Mouse (Mus musculus) myocyte (in vitro differentiated cells): Measurements from ENCODE around the gene Tas2r114. TPM values are rescaled to one million over a fixed set of nuclear protein-coding genes. Genes with fewer than 3 reads are reported as not detected.

Experiments used
- H3K27me3 ChIP-seq: one replicate; pipeline ENCODE4 v1.6.1; 2011; ENCODE audit not compliant: control insufficient read depth, insufficient read depth, insufficient read length
- H3K36me3 ChIP-seq: one replicate; pipeline ENCODE4 v1.6.1; 2011; ENCODE audit not compliant: control insufficient read depth, insufficient read depth
- H3K4me2 ChIP-seq: one replicate; pipeline ENCODE4 v1.6.1; 2011; ENCODE audit warnings: low read depth, control low read depth
- H3K4me3 ChIP-seq: one replicate; pipeline ENCODE4 v1.5.1; 2011; ENCODE audit warnings: mild to moderate bottlenecking, control low read depth, moderate library complexity
- H3K79me2 ChIP-seq: one replicate; pipeline ENCODE4 v1.6.1; 2011; ENCODE audit not compliant: control insufficient read depth, insufficient read depth
- H3ac ChIP-seq: one replicate; pipeline ENCODE4 v1.6.1; 2011; ENCODE audit not compliant: control insufficient read depth, insufficient read length
- CEBPB ChIP-seq: IDR thresholded peaks from 2 replicates; pipeline ENCODE4 v1.6.1; 2011; ENCODE audit warnings: mild to moderate bottlenecking, moderate library complexity; ENCODE audit not compliant: poor library complexity, insufficient read depth, severe bottlenecking
- E2F4 ChIP-seq: IDR thresholded peaks from one replicate; pipeline ENCODE4 v1.6.1; 2011; ENCODE audit warnings: mild to moderate bottlenecking, control low read depth, moderate library complexity; ENCODE audit not compliant: insufficient read depth
- MAX ChIP-seq: IDR thresholded peaks from one replicate; pipeline ENCODE4 v1.6.1; 2011; ENCODE audit warnings: low read depth, mild to moderate bottlenecking, control low read depth
- MYOD1 ChIP-seq, 3 experiments: IDR thresholded peaks; one replicate each; pipeline ENCODE4 v1.6.1; 2011; ENCODE audit warnings: control low read depth in 2 of 3, low read depth in 2 of 3, mild to moderate bottlenecking in 2 of 3, moderate library complexity in 1 of 3; ENCODE audit not compliant: insufficient read length in 2 of 3, control insufficient read depth in 1 of 3
- MYOG ChIP-seq, 3 experiments: IDR thresholded peaks; one replicate each; pipeline ENCODE4 v1.6.1; 2011; ENCODE audit warnings: control low read depth in 2 of 3, low read depth in 2 of 3, mild to moderate bottlenecking in 2 of 3; ENCODE audit not compliant: insufficient read length in 2 of 3, control insufficient read depth in 1 of 3, insufficient read depth in 1 of 3
- POLR2A ChIP-seq: IDR thresholded peaks from one replicate; pipeline ENCODE4 v1.6.1; 2011; ENCODE audit warnings: low read depth, mild to moderate bottlenecking, control low read depth, moderate library complexity; ENCODE audit not compliant: insufficient read length
- POLR2AphosphoS2 ChIP-seq: IDR thresholded peaks from one replicate; pipeline ENCODE4 v1.6.1; 2011; ENCODE audit warnings: low read depth, control low read depth; ENCODE audit not compliant: insufficient read length
- REST ChIP-seq: IDR thresholded peaks from one replicate; pipeline ENCODE4 v1.6.1; 2011; ENCODE audit warnings: mild to moderate bottlenecking, control low read depth, moderate library complexity; ENCODE audit not compliant: insufficient read depth, insufficient read length
- SRF ChIP-seq: IDR thresholded peaks from one replicate; pipeline ENCODE4 v1.6.1; 2011; ENCODE audit warnings: low read depth; ENCODE audit not compliant: control insufficient read depth, insufficient read length
- TCF12 ChIP-seq: IDR thresholded peaks from one replicate; pipeline ENCODE4 v1.6.1; 2011; ENCODE audit warnings: mild to moderate bottlenecking, control low read depth; ENCODE audit not compliant: poor library complexity, insufficient read depth, severe bottlenecking
- TCF3 ChIP-seq: IDR thresholded peaks from one replicate; pipeline ENCODE4 v1.6.1; 2011; ENCODE audit warnings: low read depth, control low read depth; ENCODE audit not compliant: insufficient read length
- USF1 ChIP-seq: IDR thresholded peaks from one replicate; pipeline ENCODE4 v1.6.1; 2011; ENCODE audit warnings: low read depth, mild to moderate bottlenecking, control low read depth, moderate library complexity
- polyA plus RNA-seq: library from polyadenylated mRNA; unstranded; fragments of >200 nt; fragmentation: generic; extraction: Trizol; gene quantifications from one replicate; pipeline ENCODE4 v1.2.1, GENCODE M21; 2012; ENCODE audit warnings: missing spikeins

Tas2r114 gene
- not detected for polyA plus RNA-seq

DNA sequence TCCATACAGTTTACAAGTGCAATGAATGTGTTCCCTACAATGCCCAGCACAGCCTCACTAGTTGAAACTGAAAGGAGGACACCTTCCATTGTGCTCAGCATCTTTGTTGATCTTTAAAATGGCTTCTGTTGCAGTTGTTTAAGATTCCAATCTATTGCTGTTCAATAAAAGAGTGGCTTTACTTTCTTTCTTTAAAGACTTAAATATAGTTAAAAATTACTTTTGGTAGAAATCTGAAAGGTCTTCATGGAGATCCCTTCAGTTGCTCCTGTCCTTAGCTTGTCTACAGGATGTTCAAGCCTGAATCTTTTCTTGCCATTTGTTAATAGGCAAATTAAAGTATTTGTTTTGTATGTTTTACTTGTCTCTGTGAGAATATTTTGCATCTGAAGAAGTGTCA, at the start of gene Tas2r114:
Gene Tas2r114, minus strand, starts transcription at position 101 of the 400 bp plus-strand sequence.
- Histone ChIP-seq H3K79me2 (no peaks in the 10 kb centered on the region), H3K4me2 (no peak within 1 kb of the TSS), H3K4me3 (no peak within 1 kb of the TSS), H3K27me3 (no peaks in the 10 kb centered on the region), H3K36me3 (no peaks in the 10 kb centered on the region), H3ac (no peak within 1 kb of the TSS)
- TF ChIP-seq MYOD1 (IDR thresholded peaks at IDR 0.05; ENCODE audit: control insufficient read depth in 1 of 3, insufficient read length in 2 of 3, low read depth in 2 of 3) = no peak
- TF ChIP-seq POLR2AphosphoS2 = no peak
- no peak for TF ChIP-seq MYOG (IDR thresholded peaks at IDR 0.05; ENCODE audit: control insufficient read depth in 1 of 3, insufficient read depth in 1 of 3, insufficient read length in 2 of 3, low read depth in 2 of 3)
- no peak for TF ChIP-seq USF1
- TF ChIP-seq SRF = no peak
- no peak for TF ChIP-seq TCF12
- TF ChIP-seq TCF3 = no peak
- no peak for TF ChIP-seq E2F4
- no peak for TF ChIP-seq CEBPB
- no peak for TF ChIP-seq MAX
- TF ChIP-seq POLR2A = no peak
- no peak for TF ChIP-seq REST

GRCm38 (mm10) chr6:131712803-131713202, 22.9 kb upstream of the Tas2r114 start:
- Histone ChIP-seq H3K79me2 (no peaks in the 10 kb centered on the region), H3K36me3 (no peaks in the 10 kb centered on the region), H3K4me3 (no peak overlapping the region), H3K27me3 (no peaks in the 10 kb centered on the region), H3ac (no peak overlapping the region), H3K4me2 (no peak overlapping the region)
- TF ChIP-seq TCF3 (no peak), E2F4 (no peak), MYOD1 (IDR thresholded peaks at IDR 0.05; ENCODE audit: control insufficient read depth in 1 of 3, insufficient read length in 2 of 3, low read depth in 2 of 3) (no peak), MYOG (IDR thresholded peaks at IDR 0.05; ENCODE audit: control insufficient read depth in 1 of 3, insufficient read depth in 1 of 3, insufficient read length in 2 of 3, low read depth in 2 of 3) (no peak), TCF12 (no peak), REST (no peak), USF1 (no peak), SRF (no peak), CEBPB (no peak), POLR2AphosphoS2 (no peak), POLR2A (no peak), MAX (no peak)

- Histone ChIP-seq H3K27me3 (no peaks in the 10 kb centered on the region), H3K79me2 (no peaks in the 10 kb centered on the region), H3ac (no peak within 1 kb of the TSS), H3K4me2 (no peak within 1 kb of the TSS), H3K4me3 (no peak within 1 kb of the TSS), H3K36me3 (no peaks in the 10 kb centered on the region)
- no peak for TF ChIP-seq SRF
- no peak for TF ChIP-seq POLR2AphosphoS2
- no peak for TF ChIP-seq E2F4
- TF ChIP-seq TCF12 = no peak
- no peak for TF ChIP-seq REST
- TF ChIP-seq MYOG (IDR thresholded peaks at IDR 0.05; ENCODE audit: control insufficient read depth in 1 of 3, insufficient read depth in 1 of 3, insufficient read length in 2 of 3, low read depth in 2 of 3) = no peak
- no peak for TF ChIP-seq MAX
- TF ChIP-seq CEBPB = no peak
- no peak for TF ChIP-seq USF1
- no peak for TF ChIP-seq POLR2A
- TF ChIP-seq TCF3 = no peak
- TF ChIP-seq MYOD1 (IDR thresholded peaks at IDR 0.05; ENCODE audit: control insufficient read depth in 1 of 3, insufficient read length in 2 of 3, low read depth in 2 of 3) = no peak
These were observed 2.5 kb downstream of the Tas2r114 start, which contains the start of gene Tas2r105 for GRCm38 (mm10) chr6:131687395-131687794. TSS of gene Tas2r105 (minus strand) at chr6:131687495.

DNA sequence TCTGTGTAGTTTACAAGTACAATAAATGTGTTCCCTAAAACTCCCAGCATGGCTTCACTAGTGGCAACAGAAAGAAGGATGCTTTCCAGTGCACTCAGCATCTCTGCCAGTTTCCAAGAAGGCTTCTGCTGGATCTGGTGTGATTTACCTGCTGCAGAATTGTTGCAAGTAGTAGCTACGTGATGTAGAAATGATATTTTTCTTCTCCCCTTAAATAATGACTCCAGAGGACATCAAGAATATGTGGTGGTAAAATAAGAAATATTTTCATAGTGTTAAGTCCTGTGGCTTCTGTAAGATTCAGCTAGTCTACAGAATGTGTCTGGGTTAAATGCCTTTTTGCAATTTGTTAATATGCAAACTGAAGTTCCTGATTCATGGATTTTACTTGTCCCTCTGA, 4.2 kb downstream of the Tas2r114 start, which contains the start of gene Tas2r104:
Gene Tas2r104, minus strand, starts transcription at position 101 of the 400 bp plus-strand sequence.
- H3K4me3 ChIP-seq = no peak within 1 kb of the TSS
- no peak for TF ChIP-seq USF1
- TF ChIP-seq E2F4 = no peak
- TF ChIP-seq REST = no peak
- no peak for TF ChIP-seq POLR2AphosphoS2
- TF ChIP-seq MYOG (IDR thresholded peaks at IDR 0.05; ENCODE audit: control insufficient read depth in 1 of 3, insufficient read depth in 1 of 3, insufficient read length in 2 of 3, low read depth in 2 of 3) = no peak
- TF ChIP-seq CEBPB = no peak
- TF ChIP-seq MAX = no peak
- no peak for TF ChIP-seq MYOD1 (IDR thresholded peaks at IDR 0.05; ENCODE audit: control insufficient read depth in 1 of 3, insufficient read length in 2 of 3, low read depth in 2 of 3)
- no peak for TF ChIP-seq TCF12
- no peaks in the 10 kb centered on the region for H3K27me3 ChIP-seq
- no peaks in the 10 kb centered on the region for H3K79me2 ChIP-seq
- H3ac ChIP-seq = no peak within 1 kb of the TSS
- no peaks in the 10 kb centered on the region for H3K36me3 ChIP-seq
- no peak within 1 kb of the TSS for H3K4me2 ChIP-seq

GRCm38 (mm10) chr6:131678786-131679185, 11.1 kb downstream of the Tas2r114 start, which contains the start of gene Tas2r106:
TSS of gene Tas2r106 (minus strand) at chr6:131678886.
- Histone ChIP-seq H3K27me3 (no peaks in the 10 kb centered on the region), H3K79me2 (no peaks in the 10 kb centered on the region), H3ac (no peak within 1 kb of the TSS), H3K36me3 (no peaks in the 10 kb centered on the region), H3K4me2 (no peak within 1 kb of the TSS), H3K4me3 (no peak within 1 kb of the TSS)
- TF ChIP-seq SRF (no peak), REST (no peak), CEBPB (no peak), E2F4 (no peak), TCF3 (no peak), MAX (no peak), USF1 (no peak), TCF12 (no peak)
